Mouse (Mus musculus) heart, postnatal 0 days (tissue): Measurements from ENCODE around the gene D3Ertd254e.

Experiments
- CTCF ChIP-seq: IDR thresholded peaks from 2 replicates; pipeline ENCODE4 v1.5.1; 2016; ENCODE audit warnings: antibody characterized with exemption, control low read depth, low read depth
- EP300 ChIP-seq: IDR thresholded peaks from 2 replicates; pipeline ENCODE4 v1.6.1; 2016; ENCODE audit warnings: antibody characterized with exemption, low read depth

GRCm38 (mm10) chr3:36210939-36211338 lies 60.1 kb downstream of the D3Ertd254e start:
- TF ChIP-seq EP300: no peak
- no peak for TF ChIP-seq CTCF
